Mouse (Mus musculus): ENCODE measurements around the gene Bub1b. TPM values are rescaled to one million over a fixed set of nuclear protein-coding genes. Genes with fewer than 3 reads are reported as not detected.
A peak's percentile ranks its signal among the peaks of the same experiment; 100 is the strongest.

Bub1b gene
- total and polyA plus RNA-seq, 3 experiments = 91.5 to 118 (median 99.3) TPM

- in situ Hi-C loops (cut with MboI; ENCODE audit: low pct_ligation_motif_present, low pct_unique_long_range_greater_than_20kb, low sequenced_read_pairs) (no loop called here), dilution Hi-C loops (cut with MboI; ENCODE audit: extremely low pct_ligation_motif_present, extremely low pct_unique_long_range_greater_than_20kb, low sequenced_read_pairs) (no loop called here)
- Histone ChIP-seq H3K27ac (ENCODE audit: insufficient read depth, low read depth) (peak overlapping the region; percentile 89; the same call in 1 of the 2 replicates), H3K4me2 (ENCODE audit: insufficient read depth, low read depth, poor library complexity, severe bottlenecking) (peak overlapping the region; percentile 59), H3K36me3 (replicated peaks in 1 of 2; ENCODE audit: control insufficient read depth in 1 of 2, insufficient read depth in 1 of 2, low read length in 1 of 2) (peaks cover 60 to 89% of the 10 kb centered on the region in 2 experiments), H3K9ac (ENCODE audit: insufficient read depth, low read depth) (no peak overlapping the region), H3K4me3 (replicated peaks in 1 of 3; ENCODE audit: low read depth in 2 of 3, low read length in 2 of 3, poor library complexity in 1 of 3) (no peak overlapping the region), H3K27me3 (replicated peaks) (no peaks in the 10 kb centered on the region), H3K4me1 (ENCODE audit: control insufficient read depth in 1 of 2, insufficient read depth in 2 of 2) (peaks cover 26 to 56% of the 10 kb centered on the region in 2 experiments), H3K79me2 (replicated peaks; ENCODE audit: control insufficient read depth, extremely low read depth, insufficient read depth, poor library complexity, severe bottlenecking) (no peaks in the 10 kb centered on the region; the same call in none of the 2 replicates), H3K9me3 (replicated peaks; ENCODE audit: low read length) (peaks cover 10% of the 10 kb centered on the region)
- peak; percentile 89 for DNase-seq (ENCODE audit: extremely low read depth)
- TF ChIP-seq MAX (IDR thresholded peaks at IDR 0.05; ENCODE audit: low read length) (peak; percentile 74), KAT2A (IDR thresholded peaks at IDR 0.05; ENCODE audit: insufficient replicate concordance, low read length) (no peak), NRF1 (IDR thresholded peaks at IDR 0.05; ENCODE audit: low read depth, low read length) (0 out of 2 replicates have a peak, but pooled peaks have one; percentile 21), SIN3A (IDR thresholded peaks at IDR 0.05; ENCODE audit: low read length) (no peak), ETS1 (conservative IDR thresholded peaks at IDR 0.05; ENCODE audit: low read depth, low read length) (peak; percentile 73), ZMIZ1 (IDR thresholded peaks at IDR 0.05; ENCODE audit: low read depth, low read length) (no peak), CHD1 (IDR thresholded peaks at IDR 0.05; ENCODE audit: low read depth, low read length) (no peak), ZNF384 (IDR thresholded peaks at IDR 0.05; ENCODE audit: low read depth, low read length) (peak; percentile 11; the same call in 1 of the 2 replicates), USF2 (conservative IDR thresholded peaks at IDR 0.05; ENCODE audit: low read depth, low read length) (no peak), POLR2A (IDR thresholded peaks at IDR 0.05; ENCODE audit: low read depth, low read length) (no peak), POLR2AphosphoS2 (IDR thresholded peaks at IDR 0.05; ENCODE audit: low read depth, low read length) (no peak), PAX5 (IDR thresholded peaks at IDR 0.05; ENCODE audit: low read length) (no peak), ELF1 (IDR thresholded peaks at IDR 0.05; ENCODE audit: low read depth, low read length) (no peak), EP300 (IDR thresholded peaks at IDR 0.05; ENCODE audit: low read length) (peak; percentile 93), NELFE (IDR thresholded peaks at IDR 0.05; ENCODE audit: low read depth, low read length) (no peak), ZC3H11A (IDR thresholded peaks at IDR 0.05; ENCODE audit: low read depth, low read length) (no peak), GABPA (IDR thresholded peaks at IDR 0.05; ENCODE audit: insufficient replicate concordance, low read depth, low read length) (no peak), JUND (conservative IDR thresholded peaks at IDR 0.05; ENCODE audit: low read depth, low read length) (peak; percentile 62; the same call in 1 of the 2 replicates), TBP (conservative IDR thresholded peaks at IDR 0.05; ENCODE audit: low read depth, low read length) (no peak), HCFC1 (IDR thresholded peaks at IDR 0.05; ENCODE audit: low read depth, low read length) (no peak), TCF12 (IDR thresholded peaks at IDR 0.05; ENCODE audit: low read depth, low read length) (peak; percentile 97), MAZ (IDR thresholded peaks at IDR 0.05; ENCODE audit: low read depth, low read length) (no peak), IRF4 (IDR thresholded peaks at IDR 0.05; ENCODE audit: low read depth, low read length) (peak; percentile 64; the same call in 1 of the 2 replicates), MYC (IDR thresholded peaks at IDR 0.05; ENCODE audit: low read depth, low read length) (peak; percentile 89), CHD2 (IDR thresholded peaks at IDR 0.05; ENCODE audit: low read length) (peak; percentile 40; the same call in 1 of the 2 replicates), RAD21 (IDR thresholded peaks at IDR 0.05; ENCODE audit: low read depth, low read length) (no peak), MEF2A (IDR thresholded peaks at IDR 0.05; ENCODE audit: borderline replicate concordance, low read depth, low read length) (peak; percentile 75; the same call in 1 of the 2 replicates), UBTF (IDR thresholded peaks at IDR 0.05; ENCODE audit: low read depth, low read length) (no peak), SMC3 (IDR thresholded peaks at IDR 0.05; ENCODE audit: low read depth, low read length) (no peak; the same call in 1 of the 2 replicates), BHLHE40 (IDR thresholded peaks at IDR 0.05; ENCODE audit: low read depth, low read length) (peak; percentile 77), MAFK (IDR thresholded peaks at IDR 0.05; ENCODE audit: insufficient replicate concordance, low read length) (0 out of 2 replicates have a peak, but pooled peaks have one; percentile 48), ZKSCAN1 (IDR thresholded peaks at IDR 0.05; ENCODE audit: borderline replicate concordance, low read depth, low read length) (no peak), USF1 (IDR thresholded peaks at IDR 0.05; ENCODE audit: low read depth, low read length) (no peak), CTCF (conservative IDR thresholded peaks at IDR 0.05 in 1 of 2, IDR thresholded peaks at IDR 0.05 in 1 of 2; ENCODE audit: low read depth in 2 of 2, low read length in 2 of 2) (no peak), RCOR1 (conservative IDR thresholded peaks at IDR 0.05; ENCODE audit: low read depth, low read length) (peak; percentile 58; the same call in 1 of the 2 replicates), JUN (IDR thresholded peaks at IDR 0.05; ENCODE audit: insufficient read depth, low read depth, low read length) (peak; percentile 55; the same call in 1 of the 2 replicates), MXI1 (IDR thresholded peaks at IDR 0.05; ENCODE audit: low read depth, low read length) (no peak), E2F4 (IDR thresholded peaks at IDR 0.05; ENCODE audit: insufficient replicate concordance, low read depth, low read length) (0 out of 2 replicates have a peak, but pooled peaks have one; percentile 15)
These were observed 22.6 kb downstream of the Bub1b start for GRCm38 (mm10) chr2:118620608-118621007.

Data from CH12.LX (cell line).